Mouse (Mus musculus) effector memory CD4-positive, alpha-beta T cell, adult 7 months (primary cell): ENCODE data around the gene Atoh1. TPM values are rescaled to one million over a fixed set of nuclear protein-coding genes. Genes with fewer than 3 reads are reported as not detected.

ENCODE experiments used
- polyA plus RNA-seq: library from polyadenylated mRNA; unstranded; fragments of 100-300 nt; shearing (Covaris generic); gene quantifications from one replicate; pipeline ENCODE4 v1.2.1, GENCODE M21; 2017

The Atoh1 gene
- polyA plus RNA-seq, result 1.4 TPM

DNA sequence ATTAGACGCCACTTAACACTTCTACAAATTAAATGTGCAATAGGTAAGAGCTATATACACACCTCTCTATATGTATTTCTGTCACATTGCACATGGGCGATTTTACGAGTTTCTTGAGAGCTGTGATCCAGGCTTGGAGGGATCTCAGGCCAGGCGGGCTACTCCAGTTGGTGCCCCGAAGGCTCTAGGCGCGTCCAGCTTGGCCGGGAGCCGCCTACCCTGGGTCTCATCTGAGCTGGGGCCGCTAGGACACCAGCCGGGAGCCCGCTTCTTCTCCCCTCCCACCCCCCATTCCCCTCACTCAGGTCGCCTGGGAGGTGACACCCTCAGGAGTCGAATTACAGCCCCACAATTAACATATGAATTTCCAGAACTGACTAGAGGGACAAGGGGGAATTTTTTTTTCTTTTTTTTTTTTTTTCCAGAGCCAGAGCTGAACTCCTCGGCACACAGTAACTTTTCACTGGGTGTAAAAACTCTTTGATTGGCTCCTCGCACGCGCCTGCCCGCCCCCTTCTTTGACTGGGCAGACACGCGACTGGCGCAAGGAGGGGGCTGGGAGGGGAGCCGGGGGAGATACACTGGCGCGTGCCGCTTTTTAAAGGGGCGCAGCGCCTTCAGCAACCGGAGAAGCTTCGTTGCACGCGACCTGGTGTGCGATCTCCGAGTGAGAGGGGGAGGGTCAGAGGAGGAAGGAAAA, at the start of gene Atoh1:
TSS of gene Atoh1 (plus strand) at position 627 of the 700 bp plus-strand sequence.

